10 mouse cellular contexts compared by ENCODE assay signal in the genomic region with DNA sequence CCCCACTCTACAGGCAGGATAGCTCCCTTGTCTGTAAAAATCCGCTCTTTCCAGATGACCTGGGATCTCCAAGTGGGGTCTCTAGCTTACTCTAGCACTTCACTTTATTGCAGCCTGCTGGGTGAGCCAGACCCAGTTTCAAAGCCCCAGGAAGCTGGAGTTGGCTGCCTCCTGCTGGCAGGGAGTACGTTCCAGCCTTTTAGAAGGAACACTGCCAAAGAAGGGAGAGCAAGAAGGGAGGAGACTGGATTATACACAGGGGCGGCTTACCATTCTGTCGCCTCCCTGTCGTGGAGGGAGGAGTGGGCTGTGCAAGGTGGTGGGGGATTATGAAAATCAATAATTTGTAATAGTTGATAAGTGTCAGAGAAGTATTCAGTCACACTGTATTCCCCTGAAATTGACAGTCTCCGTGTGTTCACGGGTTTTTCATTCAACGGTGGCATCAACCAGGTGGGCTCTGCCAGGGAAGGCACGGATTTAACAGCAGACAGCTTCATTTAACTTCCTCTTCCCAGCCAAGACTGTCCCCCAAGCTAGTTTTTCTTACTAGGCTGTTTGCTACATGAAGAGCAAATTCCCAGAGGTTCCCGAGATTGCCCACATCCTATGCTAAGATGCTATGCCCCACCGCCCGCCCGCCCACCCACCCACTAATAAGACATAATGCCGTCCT. TPM values are rescaled to one million over a fixed set of nuclear protein-coding genes. Genes with fewer than 3 reads are reported as not detected.
DNase-seq lines count a peak whose midpoint lies in the region; ATAC-seq and TF ChIP-seq lines count a peak whose summit lies in the region.
"Had no signal": no experiment of that assay in that cellular context is flagged by ENCODE, and none has a peak within 500 bp of the region (broad histone marks: within the 10 kb centered on the region; RNA-seq: fewer than 3 reads in every experiment).

No protein-coding gene starts in this region.

- no peaks in the 10 kb centered on the region for H3K36me3 ChIP-seq in kidney, adult 2 months (ENCODE audit: control insufficient read depth, insufficient read depth, low read length)
- H3K36me3 ChIP-seq in forebrain, embryonic 14.5 days (ENCODE audit: control insufficient read depth, insufficient read depth, low read length): no peaks in the 10 kb centered on the region
- no peaks in the 10 kb centered on the region for H3K36me3 ChIP-seq in hindbrain, embryonic 11.5 days (ENCODE audit: control insufficient read depth, insufficient read depth, low read length)
- H3K36me3 ChIP-seq: G1E; liver, embryonic 13.5 days had no signal

- 22% methylated on average over 14 of the region's 14 CpGs for WGBS in kidney, adult 2 months
- WGBS in forebrain, embryonic 14.5 days: 13% methylated on average over 14 of the region's 14 CpGs
- 23% methylated on average over 14 of the region's 14 CpGs for WGBS in hindbrain, embryonic 11.5 days

- no peaks in the 10 kb centered on the region for H3K9me3 ChIP-seq in forebrain, embryonic 14.5 days (replicated peaks; ENCODE audit: control insufficient read depth, low read length)
- no peaks in the 10 kb centered on the region for H3K9me3 ChIP-seq in hindbrain, embryonic 11.5 days (ENCODE audit: control insufficient read depth, low read length)
- H3K9me3 ChIP-seq: G1E; liver, embryonic 13.5 days had no signal

- H3K4me1 ChIP-seq in kidney, adult 2 months (ENCODE audit: control insufficient read depth, insufficient read depth, low read length): no peaks in the 10 kb centered on the region
- H3K4me1 ChIP-seq in brown adipose tissue, adult 24 weeks (ENCODE audit: control insufficient read depth, insufficient read depth, insufficient read length, low read length): no peaks in the 10 kb centered on the region
- peaks cover 16% of the 10 kb centered on the region for H3K4me1 ChIP-seq in forebrain, embryonic 14.5 days (ENCODE audit: control insufficient read depth, insufficient read depth, low read length)
- H3K4me1 ChIP-seq in hindbrain, embryonic 11.5 days (replicated peaks; ENCODE audit: control insufficient read depth, insufficient read depth, low read length): no peaks in the 10 kb centered on the region
- H3K4me1 ChIP-seq: liver, embryonic 13.5 days had no signal

- peak overlapping the region; percentile 51 for H3K4me2 ChIP-seq in forebrain, embryonic 14.5 days (ENCODE audit: low read length)
- peak overlapping the region; percentile 29 for H3K4me2 ChIP-seq in hindbrain, embryonic 11.5 days (replicated peaks; ENCODE audit: low read depth, low read length)
- H3K4me2 ChIP-seq: liver, embryonic 13.5 days had no signal

- peak overlapping the region; percentile 53 for H3K9ac ChIP-seq in forebrain, embryonic 14.5 days (ENCODE audit: low read length)
- no peak overlapping the region for H3K9ac ChIP-seq in hindbrain, embryonic 11.5 days (ENCODE audit: low read depth, low read length)
- H3K9ac ChIP-seq: liver, embryonic 13.5 days had no signal

- TF ChIP-seq CTCF in kidney, adult 2 months (conservative IDR thresholded peaks at IDR 0.05; ENCODE audit: insufficient read depth, insufficient read length, low read depth, low read length): 0 out of 2 replicates have a peak, but pooled peaks have one; percentile 32

- no peak for DNase-seq in kidney, adult 2 months
- DNase-seq in kidney, adult 8-10 months: no peak
- DNase-seq in forebrain, embryonic 14.5 days (ENCODE audit: low spot score): peak; percentile 83
- peak; percentile 37 for DNase-seq in hindbrain, embryonic 11.5 days (ENCODE audit: low spot score)
- DNase-seq in left cerebral cortex, postnatal 36 days (ENCODE audit: low spot score in 2 of 2): peak; percentile 77 to 79
- DNase-seq in retina, embryonic 14.5 days (ENCODE audit: low spot score): peak; percentile 43
- no peak for DNase-seq in natural killer cell, adult 2 months (ENCODE audit: low spot score in 2 of 2)
- DNase-seq: liver, embryonic 13.5 days had no signal

- no peak for TF ChIP-seq POLR2A in kidney, adult 2 months (IDR thresholded peaks at IDR 0.05; ENCODE audit: low read depth, low read length)

- intact Hi-C loops in left cerebral cortex, postnatal 36 days (cut with DNase I): loop anchor here (1.0 kb wide), 1 partner anchor 40 kb away; the partner anchor contains the start of gene Fra10ac1

- ATAC-seq in forebrain, embryonic 14.5 days: peak; percentile 69
- peak; percentile 38; the same call in 1 of the 2 replicates for ATAC-seq in hindbrain, embryonic 11.5 days (ENCODE audit: low FRiP score)

- 0 out of 2 replicates have a peak, but pooled peaks cover 1% of the 10 kb centered on the region for H3K27me3 ChIP-seq in kidney, adult 2 months (replicated peaks; ENCODE audit: control insufficient read depth, insufficient read depth, low read length)
- H3K27me3 ChIP-seq in forebrain, embryonic 14.5 days (replicated peaks; ENCODE audit: control insufficient read depth, insufficient read depth, low read length): no peaks in the 10 kb centered on the region
- H3K27me3 ChIP-seq in hindbrain, embryonic 11.5 days (ENCODE audit: control insufficient read depth, insufficient read depth, low read length): no peaks in the 10 kb centered on the region

- no peak overlapping the region for H3K4me3 ChIP-seq in kidney, adult 2 months (ENCODE audit: insufficient read depth, low read depth, low read length)
- H3K4me3 ChIP-seq in brown adipose tissue, adult 24 weeks (ENCODE audit: insufficient read depth, low read depth, low read length): 0 out of 2 replicates have a peak overlapping the region, but pooled peaks have one; percentile 5
- H3K4me3 ChIP-seq in forebrain, embryonic 14.5 days (ENCODE audit: low read depth, low read length): peak overlapping the region; percentile 23
- no peak overlapping the region for H3K4me3 ChIP-seq in hindbrain, embryonic 11.5 days (ENCODE audit: low read depth, low read length)
- H3K4me3 ChIP-seq: liver, embryonic 13.5 days had no signal

- H3K27ac ChIP-seq in kidney, adult 2 months (ENCODE audit: insufficient read depth, low read depth, low read length): no peak overlapping the region
- H3K27ac ChIP-seq in brown adipose tissue, adult 24 weeks (replicated peaks; ENCODE audit: low read depth, low read length): no peak overlapping the region
- peak overlapping the region; percentile 82 for H3K27ac ChIP-seq in forebrain, embryonic 14.5 days (ENCODE audit: low read depth, low read length)
- H3K27ac ChIP-seq in hindbrain, embryonic 11.5 days (ENCODE audit: low read depth, low read length): no peak overlapping the region
- H3K27ac ChIP-seq: liver, embryonic 13.5 days had no signal

RNA-seq across cellular contexts. Expression of gene Lgi1, which starts 0.4 kb away (rescaled TPM):
- polyA plus RNA-seq in kidney, adult 2 months (2012; rRNA removed): 0.10 and 0.28 TPM in 2 replicates
- polyA plus RNA-seq in brown adipose tissue, adult 24 weeks (2012; ENCODE audit: insufficient read depth, insufficient read length, missing spikeins): 4.0 and 9.8 TPM in 2 replicates
- polyA plus RNA-seq in forebrain, embryonic 14.5 days (2014; fragmentation: Nextera tagmentation; extraction: Ambion mirVana): 8.8 and 13.3 TPM in 2 replicates
- 2.1 TPM in 2 replicates for polyA plus RNA-seq in hindbrain, embryonic 11.5 days (2014; fragmentation: Nextera tagmentation; extraction: Ambion mirVana)
- 100 to 1,000 TPM; 135 to 144 TPM for total RNA-seq in left cerebral cortex, postnatal 36 days (2021)
- polyA plus RNA-seq: G1E had no signal

RNA-seq across cellular contexts. Expression of gene Fra10ac1, which starts 40.0 kb away (rescaled TPM):
- 4.0 and 4.8 TPM in 2 replicates for polyA plus RNA-seq in kidney, adult 2 months (2012; rRNA removed)
- 25.1 and 26.9 TPM in 2 replicates for polyA plus RNA-seq in brown adipose tissue, adult 24 weeks (2012; ENCODE audit: insufficient read depth, insufficient read length, missing spikeins)
- polyA plus RNA-seq in forebrain, embryonic 14.5 days (2014; fragmentation: Nextera tagmentation; extraction: Ambion mirVana): 38.9 and 44.5 TPM in 2 replicates
- polyA plus RNA-seq in hindbrain, embryonic 11.5 days (2014; fragmentation: Nextera tagmentation; extraction: Ambion mirVana): 47.2 and 54.0 TPM in 2 replicates
- 10 to 100 TPM; 12.6 to 16.0 TPM for total RNA-seq in left cerebral cortex, postnatal 36 days (2021)

Comparison
In these comparisons a context has a peak if more than half of its experiments do, and no peak if none do; other contexts are left out.
1. DNase-seq: peak in forebrain, embryonic 14.5 days (single experiment), hindbrain, embryonic 11.5 days (single experiment), left cerebral cortex, postnatal 36 days (2 of 2) and retina, embryonic 14.5 days (single experiment); none in kidney, adult 2 months (single experiment), kidney, adult 8-10 months (0 of 2) and natural killer cell, adult 2 months (0 of 2).
2. H3K4me3 ChIP-seq: peak in brown adipose tissue, adult 24 weeks (single experiment) and forebrain, embryonic 14.5 days (single experiment); none in kidney, adult 2 months (single experiment) and hindbrain, embryonic 11.5 days (single experiment).